Mouse (Mus musculus): ENCODE measurements around the gene Gm14214. TPM values are rescaled to one million over a fixed set of nuclear protein-coding genes. Genes with fewer than 3 reads are reported as not detected.

The Gm14214 gene
- total and polyA plus RNA-seq, 3 experiments: 0.17 TPM; not detected in 2

DNA sequence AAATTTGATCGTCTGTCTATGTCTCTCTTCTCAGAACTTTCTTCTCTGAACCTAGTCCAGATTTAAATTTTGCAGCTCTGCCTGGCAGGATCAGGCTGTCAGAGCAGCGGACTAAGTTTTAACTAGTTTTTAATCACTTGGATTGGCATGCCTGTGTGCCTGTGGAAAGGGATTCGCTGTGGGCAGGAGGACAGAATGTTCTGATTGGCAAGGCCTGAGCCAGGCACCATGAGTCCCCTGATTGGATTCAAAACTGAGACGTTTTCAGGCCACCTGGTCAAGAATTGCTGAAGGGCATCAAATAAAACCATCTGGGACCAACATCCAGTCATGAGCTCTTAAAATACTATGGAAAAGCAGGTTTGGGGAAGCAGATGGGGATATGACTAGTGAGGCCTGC, 12.5 kb upstream of the Gm14214 start:
- Histone ChIP-seq H3K27ac (ENCODE audit: control insufficient read depth, low read depth, low read length) (no peak overlapping the region), H3K36me3 (ENCODE audit: control insufficient read depth in 1 of 2, insufficient read depth in 2 of 2, low read length in 2 of 2) (peaks cover 0 to 12% of the 10 kb centered on the region in 2 experiments; a peak in 2 of 4 replicates), H3K4me1 (ENCODE audit: control insufficient read depth in 1 of 2, insufficient read depth in 2 of 2, low read length in 2 of 2) (peaks cover 9 to 15% of the 10 kb centered on the region in 2 experiments), H3K27me3 (ENCODE audit: control insufficient read depth in 1 of 2, insufficient read depth in 2 of 2, low read length in 2 of 2) (peaks cover 2% of the 10 kb centered on the region in 2 experiments; a peak in 3 of 4 replicates), H3K79me2 (ENCODE audit: control insufficient read depth, insufficient read depth, low read length, poor library complexity) (no peaks in the 10 kb centered on the region), H3K4me3 (ENCODE audit: control insufficient read depth in 1 of 2, insufficient read depth in 1 of 2, low read depth in 2 of 2, low read length in 2 of 2) (no peak overlapping the region), H3K9me3 (replicated peaks; ENCODE audit: insufficient read depth, low read length) (no peaks in the 10 kb centered on the region), H3K9ac (ENCODE audit: control insufficient read depth, low read depth, low read length, poor library complexity, severe bottlenecking) (no peak overlapping the region)
- TF ChIP-seq MEF2A (IDR thresholded peaks at IDR 0.05; ENCODE audit: extremely low read depth, insufficient replicate concordance, low read depth, low read length, poor library complexity, severe bottlenecking) (no peak), POLR2AphosphoS5 (IDR thresholded peaks at IDR 0.05; ENCODE audit: borderline replicate concordance, low read depth, low read length) (no peak)
- no peak for DNase-seq (ENCODE audit: low read depth, low spot score)

DNA sequence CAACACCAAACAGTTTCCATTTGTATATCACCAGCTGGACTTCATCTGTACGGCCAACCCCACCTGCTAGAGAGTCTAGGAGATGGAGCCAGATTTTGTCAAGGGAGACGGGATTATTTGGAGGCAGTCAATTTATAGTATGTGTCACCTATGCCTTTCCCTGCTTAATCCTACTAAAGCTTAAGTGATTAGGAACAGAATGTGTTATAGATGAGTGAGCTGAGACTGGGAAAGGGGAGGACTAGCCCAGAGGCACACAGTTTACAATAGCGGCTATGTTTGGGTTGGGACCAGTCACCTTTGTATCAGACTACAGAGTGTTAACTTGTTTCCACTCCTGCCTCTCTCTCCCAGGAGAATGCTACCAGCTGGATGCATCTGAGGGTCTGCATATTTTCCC, 9.8 kb upstream of the Gm14214 start:
- TF ChIP-seq ZKSCAN1 (IDR thresholded peaks at IDR 0.05; ENCODE audit: low read depth, low read length): no peak
- no peak for TF ChIP-seq ZMIZ1 (IDR thresholded peaks at IDR 0.05; ENCODE audit: low read depth, low read length)
- no peak for TF ChIP-seq CHD2 (IDR thresholded peaks at IDR 0.05; ENCODE audit: low read length)
- no peak for TF ChIP-seq POLR2AphosphoS5 (IDR thresholded peaks at IDR 0.05; ENCODE audit: borderline replicate concordance, low read depth, low read length)
- no peak for TF ChIP-seq HCFC1 (IDR thresholded peaks at IDR 0.05; ENCODE audit: low read depth, low read length)
- TF ChIP-seq ZNF384 (IDR thresholded peaks at IDR 0.05; ENCODE audit: low read depth, low read length): no peak
- no peak for TF ChIP-seq CHD1 (IDR thresholded peaks at IDR 0.05; ENCODE audit: low read depth, low read length)
- TF ChIP-seq KAT2A (conservative IDR thresholded peaks at IDR 0.05; ENCODE audit: low read depth, low read length): no peak
- TF ChIP-seq ETS1 (IDR thresholded peaks at IDR 0.05; ENCODE audit: low read depth, low read length): no peak
- no peak for TF ChIP-seq MXI1 (IDR thresholded peaks at IDR 0.05; ENCODE audit: low read depth, low read length)
- no peak for TF ChIP-seq MAFK (IDR thresholded peaks at IDR 0.05; ENCODE audit: borderline replicate concordance, low read depth, low read length)
- TF ChIP-seq RCOR1 (IDR thresholded peaks at IDR 0.05; ENCODE audit: low read depth, low read length): no peak
- no peak for TF ChIP-seq UBTF (IDR thresholded peaks at IDR 0.05; ENCODE audit: borderline replicate concordance, insufficient read depth, low read depth, low read length)
- no peak for TF ChIP-seq GATA1 (IDR thresholded peaks at IDR 0.05; ENCODE audit: low read depth, low read length)
- TF ChIP-seq NRF1 (IDR thresholded peaks at IDR 0.05; ENCODE audit: insufficient read depth, low read depth, low read length, poor library complexity, severe bottlenecking): no peak
- TF ChIP-seq MYC (IDR thresholded peaks at IDR 0.05; ENCODE audit: low read depth, low read length): no peak
- TF ChIP-seq TAL1 (IDR thresholded peaks at IDR 0.05; ENCODE audit: low read length): no peak
- H3K4me3 ChIP-seq (ENCODE audit: control insufficient read depth in 1 of 2, insufficient read depth in 1 of 2, low read depth in 2 of 2, low read length in 2 of 2): no peak overlapping the region
- H3K27ac ChIP-seq (ENCODE audit: control insufficient read depth, low read depth, low read length): no peak overlapping the region
- H3K36me3 ChIP-seq (ENCODE audit: control insufficient read depth in 1 of 2, insufficient read depth in 2 of 2, low read length in 2 of 2): no peaks in the 10 kb centered on the region
- H3K4me1 ChIP-seq (ENCODE audit: control insufficient read depth in 1 of 2, insufficient read depth in 2 of 2, low read length in 2 of 2): no peaks in the 10 kb centered on the region
- H3K79me2 ChIP-seq (ENCODE audit: control insufficient read depth, insufficient read depth, low read length, poor library complexity): no peaks in the 10 kb centered on the region
- H3K9me3 ChIP-seq (replicated peaks; ENCODE audit: insufficient read depth, low read length): no peaks in the 10 kb centered on the region
- no peak overlapping the region for H3K9ac ChIP-seq (ENCODE audit: control insufficient read depth, low read depth, low read length, poor library complexity, severe bottlenecking)
- DNase-seq (ENCODE audit: low read depth, low spot score): no peak
- peaks cover 2% of the 10 kb centered on the region in 2 experiments; a peak in 3 of 4 replicates for H3K27me3 ChIP-seq (ENCODE audit: control insufficient read depth in 1 of 2, insufficient read depth in 2 of 2, low read length in 2 of 2)
